Mouse (Mus musculus) frontal cortex, adult 2 months (tissue): ENCODE measurements at regions not wholly inside any gene's neighbourhood (a gene's known extent, or its start where the extent isn't known, plus 50 kb on each side); places are given as distances from the start of the nearest gene placed in this dataset.

Experiments
- DNase-seq, 2 experiments: peaks; one replicate each; pipeline ENCODE4 v3.0.0; 2022; ENCODE audit warnings: low spot score in 1 of 2; ENCODE audit errors: extremely low spot score in 1 of 2

DNA sequence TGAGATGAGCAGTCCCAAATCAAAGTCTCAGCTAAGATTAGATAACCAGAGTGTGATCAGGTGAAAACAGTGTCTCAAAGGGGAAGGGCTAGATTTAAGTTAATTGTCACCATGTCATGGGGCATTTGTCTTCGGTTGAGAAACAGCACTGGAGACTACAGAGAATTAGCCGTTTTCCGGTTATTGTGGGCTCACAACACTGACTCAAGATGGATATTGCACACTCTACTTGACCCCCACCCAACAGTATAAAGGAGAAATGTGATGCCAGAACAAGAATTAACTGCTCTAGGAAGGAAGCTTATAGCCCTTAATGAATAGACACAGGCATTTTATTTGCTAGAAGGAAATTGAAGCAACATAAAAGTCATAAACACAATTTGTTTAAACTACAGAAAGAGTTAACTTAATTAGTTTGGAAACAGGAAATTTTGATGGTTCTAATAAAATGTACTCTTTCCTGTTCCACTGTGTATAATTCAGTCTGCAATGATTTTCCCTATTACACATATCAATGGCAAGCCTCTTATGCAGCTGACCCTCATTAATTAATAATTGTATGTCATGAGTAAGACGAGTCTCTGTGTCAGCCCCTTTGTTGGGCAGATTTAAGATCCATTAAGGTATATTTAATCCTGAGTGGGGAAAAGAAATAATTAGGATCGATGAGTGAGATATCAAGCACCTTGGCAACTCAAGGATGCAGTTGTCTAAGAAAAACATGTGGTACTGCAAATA lies 277.4 kb upstream of the Tmeff2 start:
- DNase-seq: no peak

DNA sequence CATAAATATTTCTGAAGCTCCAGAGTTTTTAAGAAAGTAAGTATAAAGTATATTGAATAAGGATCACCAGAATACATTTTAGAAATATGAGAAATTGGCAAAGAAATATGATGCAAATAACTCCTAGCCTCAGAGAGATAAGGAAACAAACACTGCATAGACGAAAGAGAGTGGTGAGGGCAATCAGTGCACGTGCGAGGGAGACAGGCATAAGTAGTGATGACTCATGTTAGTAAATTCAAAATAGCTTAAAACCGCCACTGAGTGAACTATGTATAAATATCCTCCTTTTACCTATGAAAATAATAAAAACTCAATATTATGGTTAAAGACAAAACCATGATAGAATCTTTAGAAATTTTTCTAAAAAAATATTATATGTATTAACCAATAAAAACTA lies 271.4 kb upstream of the Tmeff2 start:
- no peak for DNase-seq

DNA sequence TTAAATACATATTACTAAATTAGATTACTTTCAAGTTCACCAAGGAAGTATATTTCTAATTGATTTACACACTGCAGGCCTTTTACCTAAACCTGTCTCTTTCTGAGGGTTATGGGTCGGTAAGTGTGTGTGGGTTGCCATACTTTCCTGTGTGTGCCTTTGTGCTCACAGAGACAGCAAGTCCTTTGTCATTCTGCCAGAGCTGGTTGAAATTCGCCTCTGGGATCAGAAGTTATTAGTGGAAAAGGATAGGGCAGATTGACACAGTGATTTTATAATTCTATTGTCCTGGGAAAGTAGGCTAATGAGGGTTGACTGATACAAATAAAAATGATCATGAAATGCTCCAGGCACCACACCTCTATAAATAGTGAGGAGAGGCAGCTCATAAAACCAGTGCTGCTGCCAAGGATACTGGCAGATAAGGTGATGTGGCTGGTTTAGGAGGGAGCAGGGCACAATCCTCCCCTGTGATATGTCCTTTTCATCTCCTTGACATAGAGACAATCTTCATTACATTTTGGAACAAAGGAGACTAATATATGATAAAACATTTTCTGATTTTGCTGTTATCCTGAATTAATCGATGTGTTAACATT lies 270.9 kb upstream of the Tmeff2 start:
- peak in 1 of 2 experiments; percentile 1 for DNase-seq

DNA sequence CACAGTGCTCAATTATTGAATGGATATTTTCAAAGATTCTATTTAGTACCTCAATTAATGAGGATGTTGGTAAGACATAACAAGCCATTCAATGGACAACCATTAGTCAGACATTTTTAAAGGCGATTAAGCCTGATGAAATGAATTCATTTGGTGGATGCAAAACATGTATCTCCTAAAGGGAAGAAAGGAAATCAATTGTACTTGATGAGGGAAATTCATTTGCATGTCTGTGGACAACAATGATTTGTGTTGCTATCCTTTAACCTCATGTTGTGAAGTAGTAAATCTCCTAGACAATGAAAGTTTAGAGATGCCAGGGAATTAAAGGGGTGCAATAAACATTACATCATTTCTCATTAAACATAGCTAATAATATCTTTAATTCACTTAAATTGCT lies 262.5 kb upstream of the Tmeff2 start:
- no peak for DNase-seq

DNA sequence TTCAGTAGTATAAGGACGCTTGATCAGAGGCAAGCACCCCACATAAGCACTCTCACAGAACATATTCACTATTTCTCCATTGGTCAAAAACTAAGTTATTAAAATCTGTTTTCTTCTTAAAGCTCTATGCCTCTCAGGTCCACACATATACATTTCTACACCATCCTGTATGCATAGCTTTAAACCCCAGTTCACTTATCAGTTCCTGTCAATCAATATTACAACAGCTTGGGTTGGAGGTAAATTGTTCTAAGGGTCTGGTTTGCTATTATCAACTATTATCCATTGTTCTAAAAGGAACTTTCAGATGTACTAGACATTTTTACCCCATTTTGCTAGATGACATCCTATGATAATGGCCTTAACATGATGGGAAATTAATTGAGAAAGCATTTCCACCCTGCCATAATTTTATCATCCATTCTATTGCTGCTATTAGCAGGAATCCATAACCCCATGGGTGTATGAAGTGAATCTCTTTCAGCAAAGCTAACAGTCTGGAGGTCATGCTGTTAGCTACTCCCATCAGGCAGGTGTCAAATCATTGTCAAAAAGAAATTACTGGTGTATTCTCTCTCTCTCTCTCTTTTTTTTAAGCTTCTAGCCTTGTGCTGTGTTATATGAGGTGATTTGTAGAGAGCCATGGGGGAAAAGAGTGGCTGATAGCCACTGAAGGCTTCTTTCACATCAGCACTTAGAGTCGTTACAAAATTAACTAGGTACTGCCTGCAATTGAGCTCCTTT lies 253.3 kb upstream of the Tmeff2 start:
- no peak for DNase-seq

DNA sequence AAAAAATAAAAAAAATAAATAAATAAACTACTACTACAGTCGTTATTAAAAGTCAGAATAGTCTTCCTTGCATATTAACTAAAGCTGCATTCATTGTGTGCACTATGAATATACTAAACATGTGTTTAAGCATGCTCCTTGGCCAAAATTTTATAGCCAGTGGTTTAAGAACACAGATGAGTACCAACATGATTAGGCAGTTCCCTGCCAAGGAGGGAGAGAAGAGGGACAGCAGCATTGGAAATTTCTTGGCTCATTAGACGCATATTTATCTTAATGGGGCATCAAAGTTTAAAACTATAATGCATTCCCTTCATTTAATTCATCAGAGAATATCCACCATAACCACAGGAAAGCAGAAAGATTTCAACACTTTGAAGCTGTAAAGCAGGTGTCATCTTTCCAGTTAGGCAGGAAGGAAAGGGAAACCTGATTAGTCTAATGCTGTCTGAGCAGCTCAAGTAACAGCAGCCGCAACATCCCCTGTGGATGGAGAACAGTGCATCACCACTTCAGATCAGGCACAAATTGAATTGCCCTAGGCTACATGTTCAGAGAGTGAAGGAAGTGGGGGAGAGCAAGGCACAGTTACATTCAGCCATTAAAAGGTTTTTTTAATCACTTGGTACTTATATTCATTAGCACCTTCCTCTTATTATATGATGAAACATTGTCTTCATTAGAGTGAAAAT lies 248.3 kb upstream of the Tmeff2 start:
- no peak for DNase-seq

DNA sequence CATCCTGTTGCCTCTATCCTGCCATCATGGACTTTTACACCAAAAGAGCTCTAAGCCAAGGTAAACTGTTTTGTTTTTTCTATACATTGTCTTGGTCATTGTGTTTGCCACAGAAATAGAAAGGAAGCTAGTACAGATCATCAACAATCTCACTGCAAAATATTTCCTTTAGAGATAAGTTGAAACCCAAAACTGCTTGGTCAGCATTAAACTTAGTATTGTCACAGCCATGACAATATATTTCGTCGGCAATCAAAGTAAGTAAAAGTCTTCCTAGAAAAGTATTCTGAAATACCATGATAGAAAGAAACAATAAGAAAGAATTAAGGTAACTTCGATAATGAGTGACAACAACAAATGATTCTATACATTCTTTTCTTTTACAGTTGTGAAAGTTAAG lies 235.3 kb upstream of the Tmeff2 start:
- no peak for DNase-seq

DNA sequence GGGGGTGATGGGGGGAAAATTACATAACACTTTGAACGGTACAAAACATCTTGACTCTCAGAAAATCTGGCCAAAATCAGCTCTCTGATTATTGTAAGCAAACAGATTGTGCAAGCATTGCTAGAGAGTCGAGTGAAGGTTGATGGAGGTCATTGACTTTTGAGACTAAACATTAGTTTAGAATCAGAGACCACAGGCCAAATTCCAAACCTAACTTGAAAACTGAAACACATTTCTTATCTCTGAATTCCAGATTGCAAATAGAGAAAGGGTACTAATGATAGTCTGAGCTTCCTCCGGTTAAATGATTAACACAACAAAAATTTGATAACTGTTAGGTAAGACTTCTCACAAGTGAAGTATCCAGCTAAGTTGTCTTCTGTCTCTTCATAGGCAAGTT lies 217.5 kb upstream of the Tmeff2 start:
- no peak for DNase-seq

DNA sequence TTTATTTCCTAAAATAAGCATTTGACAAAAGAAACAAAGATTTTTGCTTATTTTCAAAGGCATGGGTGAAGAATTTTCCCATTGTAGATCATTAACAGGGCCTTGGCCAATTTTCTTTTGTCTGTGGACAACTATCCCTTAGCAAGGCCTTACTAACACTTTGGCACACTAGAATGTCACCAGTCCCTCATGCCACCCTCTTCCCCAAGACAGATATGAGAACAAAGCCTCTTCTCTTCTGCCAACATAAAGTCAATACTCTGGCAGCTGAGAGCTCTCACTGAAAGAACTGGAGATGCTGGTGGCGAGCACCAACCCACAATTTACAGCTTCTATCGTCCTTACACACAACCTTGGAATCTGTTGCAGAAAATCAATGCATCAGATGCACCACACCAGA lies 215.1 kb upstream of the Tmeff2 start:
- DNase-seq: no peak

DNA sequence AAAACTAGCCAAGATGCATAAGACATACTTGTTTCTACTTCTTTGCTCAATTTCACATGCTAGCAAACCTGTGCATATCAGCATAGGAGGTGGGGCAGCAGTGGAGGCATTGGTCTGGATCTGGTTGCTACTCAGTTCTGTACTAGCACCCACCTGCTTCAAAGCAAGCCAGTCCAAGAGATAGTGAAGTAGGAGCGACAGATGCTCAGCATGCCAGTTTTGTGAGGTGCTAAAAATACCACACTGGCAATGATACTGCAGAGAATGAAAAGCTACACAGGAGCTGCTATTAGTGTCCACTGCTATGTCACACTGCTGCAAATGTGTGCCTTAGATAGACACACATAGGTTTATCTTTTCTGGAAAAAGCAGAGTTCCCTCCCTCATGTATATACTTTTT lies 203.5 kb upstream of the Tmeff2 start:
- peak; percentile 7 to 11 for DNase-seq

DNA sequence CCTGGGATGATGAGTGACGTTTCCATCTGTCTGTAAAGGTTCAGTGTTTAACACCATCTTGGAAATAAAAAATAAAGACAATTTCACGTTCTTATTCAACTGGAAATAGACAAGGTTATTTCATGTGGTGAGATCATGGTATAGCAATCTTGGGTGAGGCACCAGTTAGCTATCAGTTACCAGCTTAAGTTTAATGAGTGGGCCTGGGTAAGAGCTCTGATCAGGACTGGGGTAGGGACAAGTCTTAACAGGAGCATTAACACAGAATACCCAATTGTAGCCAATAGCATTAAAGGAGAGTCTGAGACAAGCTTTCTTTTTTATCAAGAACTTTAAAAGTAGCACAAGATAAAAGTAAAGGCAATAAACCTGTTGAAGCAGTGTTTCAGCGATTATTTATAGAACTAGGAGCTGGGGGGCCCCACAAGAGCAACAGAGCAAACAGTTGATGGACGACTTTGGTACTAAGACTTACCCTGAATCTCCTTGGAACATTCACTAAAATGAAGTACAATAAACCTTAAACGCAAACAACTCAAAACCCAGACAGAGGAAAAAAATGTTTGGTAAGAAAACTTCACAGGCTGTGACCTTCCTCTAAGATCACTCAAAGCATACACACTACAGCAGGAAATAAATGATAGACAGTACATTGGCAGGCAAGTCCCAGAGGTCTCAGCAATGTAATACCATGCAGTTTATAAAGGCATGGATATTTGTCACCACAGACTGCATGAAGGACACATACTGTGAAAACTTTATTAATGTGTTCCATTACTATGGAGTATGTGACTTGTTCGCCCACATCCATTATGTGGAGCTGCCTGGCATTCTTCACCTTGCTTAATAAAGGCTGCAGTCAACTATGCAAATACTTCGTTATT lies 202.9 kb upstream of the Tmeff2 start:
- DNase-seq: no peak

DNA sequence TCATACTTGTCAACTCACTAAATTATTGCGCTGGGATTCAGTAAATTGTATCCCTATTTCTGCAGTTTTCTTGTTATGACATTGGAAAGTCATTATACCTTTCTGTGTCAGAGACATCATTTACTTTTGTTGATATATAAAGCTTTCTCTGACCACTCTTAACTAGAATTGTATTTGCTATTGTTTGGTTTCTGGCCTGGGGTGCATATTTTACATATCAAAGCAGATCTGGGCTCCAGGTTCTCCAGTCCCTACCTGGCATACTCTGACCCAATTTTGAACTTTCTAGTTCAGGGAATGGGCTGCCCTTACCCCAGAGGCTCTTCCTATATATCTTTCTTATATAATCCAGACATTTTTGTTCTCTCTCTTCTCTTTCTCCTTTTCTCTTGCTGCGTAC lies 195.8 kb upstream of the Tmeff2 start:
- DNase-seq: no peak

DNA sequence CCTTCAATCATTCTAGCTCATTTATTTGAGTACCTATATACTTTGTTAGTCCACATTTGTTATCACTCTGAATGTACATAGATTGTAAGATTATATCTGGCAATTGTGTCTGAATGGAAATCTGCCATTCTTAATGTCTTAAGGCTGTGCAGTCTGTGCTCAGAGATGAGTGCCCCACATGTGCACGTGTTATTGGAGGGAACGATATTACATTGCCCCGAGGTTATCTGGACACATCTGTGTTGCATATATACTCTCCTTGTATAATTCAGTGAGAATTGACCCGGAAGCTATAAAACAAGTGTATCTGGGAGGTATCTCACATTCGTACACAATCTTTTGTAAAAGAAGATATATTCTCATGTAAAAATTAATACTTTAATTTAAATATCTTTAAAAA lies 155.4 kb upstream of the Tmeff2 start:
- no peak for DNase-seq

DNA sequence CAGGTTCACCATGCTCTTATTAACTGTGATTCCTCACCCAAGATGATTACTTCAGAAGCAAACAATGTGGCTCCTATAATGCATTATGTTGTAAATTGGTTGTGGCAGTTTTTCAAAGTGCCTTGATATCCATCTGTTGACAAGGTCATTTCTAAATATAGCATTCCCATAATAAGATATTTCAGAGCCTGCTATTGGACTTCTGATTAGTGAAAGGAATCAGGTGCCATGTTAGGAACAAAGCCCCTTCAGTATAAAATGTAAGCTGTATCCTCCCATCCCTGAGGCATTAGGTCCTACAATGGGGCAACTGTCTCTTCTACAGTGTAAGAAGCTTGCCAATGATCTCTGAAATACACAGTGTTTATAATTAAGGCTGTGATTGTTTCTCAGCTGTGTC lies 130.2 kb upstream of the Tmeff2 start:
- no peak for DNase-seq

DNA sequence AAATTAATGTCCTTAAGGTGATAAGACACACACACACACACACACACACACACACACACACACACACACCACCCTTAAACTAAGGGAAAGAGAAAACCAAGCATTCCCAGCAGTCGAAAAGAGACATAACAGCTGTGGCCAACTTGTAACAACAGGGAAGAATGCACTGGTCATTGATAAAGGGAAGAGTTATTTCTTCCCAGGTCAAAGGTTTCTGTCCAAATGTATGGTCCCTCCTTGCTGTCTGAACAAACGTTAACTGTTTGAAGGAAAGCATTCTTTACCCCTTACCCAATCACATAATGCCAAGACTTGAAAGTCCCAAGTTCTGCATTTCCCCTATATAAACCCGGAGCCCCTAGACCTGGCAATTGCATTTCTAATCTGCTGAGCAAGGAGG lies 105.2 kb upstream of the Tmeff2 start:
- no peak for DNase-seq

DNA sequence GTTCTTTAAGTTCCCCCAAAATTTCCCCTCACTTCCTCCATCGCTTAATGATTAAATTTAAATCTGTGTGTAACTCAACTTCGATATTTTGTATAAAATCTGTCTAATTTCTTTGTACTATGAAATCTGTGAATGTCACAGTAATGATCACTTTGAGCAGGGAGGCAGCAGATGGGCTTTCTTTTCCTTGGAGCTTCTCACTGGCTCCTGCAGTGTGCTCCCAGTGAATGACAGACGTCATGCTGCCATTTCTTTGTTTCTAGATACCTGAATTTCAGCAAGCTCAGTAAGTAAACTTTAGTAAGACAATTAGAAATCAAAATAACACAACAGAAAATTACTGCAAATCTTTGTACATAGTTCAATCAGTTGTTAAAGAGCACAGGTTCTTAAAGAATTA lies 102.3 kb upstream of the Tmeff2 start:
- no peak for DNase-seq

DNA sequence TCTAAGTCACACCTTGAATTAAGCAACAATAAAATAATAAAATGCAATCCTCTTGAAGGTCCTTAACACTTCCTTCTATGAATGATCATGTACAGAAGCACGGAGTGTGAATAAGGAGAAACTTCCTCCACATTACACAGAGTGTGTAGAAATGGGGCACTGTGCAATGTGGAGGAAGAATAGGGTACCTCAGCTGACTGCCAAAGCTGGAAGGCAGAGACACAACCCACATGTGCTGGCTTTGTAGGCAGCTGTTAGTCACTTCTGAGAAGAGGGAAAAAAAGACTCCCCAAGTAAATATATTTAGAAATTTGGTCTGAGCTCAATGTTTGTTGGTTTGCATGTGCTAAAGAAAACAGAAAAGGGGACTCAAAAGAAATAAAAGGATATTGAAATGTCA lies 94.1 kb upstream of the Tmeff2 start:
- peak; percentile 12 to 63 for DNase-seq

DNA sequence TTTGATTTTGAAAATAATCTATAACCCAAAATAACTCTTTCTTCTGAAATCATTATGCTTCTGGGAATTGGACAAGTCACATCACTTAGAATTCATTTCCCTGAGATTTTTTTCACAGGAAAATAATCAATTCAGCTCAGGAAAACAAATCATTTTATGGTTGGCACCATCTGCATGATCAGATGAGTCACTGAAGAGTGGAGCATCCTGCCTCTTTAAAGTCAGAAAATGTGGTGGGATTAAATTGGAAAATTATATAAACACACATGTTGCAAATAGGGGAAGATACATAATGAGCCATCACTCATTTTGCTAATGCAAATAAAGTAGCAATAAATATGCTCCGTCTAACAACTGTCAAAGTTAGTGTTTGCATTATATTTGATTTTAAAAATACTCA lies 93.6 kb upstream of the Tmeff2 start:
- peak in 1 of 2 experiments; percentile 25 for DNase-seq

DNA sequence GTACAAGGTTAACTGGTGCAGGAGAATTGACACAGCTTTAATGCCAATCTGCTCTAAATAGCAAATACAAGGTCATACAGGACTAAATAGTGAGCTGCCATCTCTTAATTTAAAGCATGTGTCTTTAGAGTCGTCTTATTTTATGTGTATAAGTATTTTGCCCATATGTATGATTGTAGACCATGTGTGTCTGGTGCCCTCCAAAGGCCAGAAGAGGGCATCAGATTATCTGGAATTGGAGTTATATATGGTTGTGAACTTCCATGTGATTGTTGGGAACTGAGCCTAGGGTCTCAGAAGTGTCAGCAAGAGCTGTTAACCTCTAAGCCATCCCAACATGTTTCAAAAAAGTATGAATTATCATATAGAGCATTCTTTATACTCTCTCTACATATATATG lies 68.8 kb upstream of the Tmeff2 start:
- DNase-seq: no peak

DNA sequence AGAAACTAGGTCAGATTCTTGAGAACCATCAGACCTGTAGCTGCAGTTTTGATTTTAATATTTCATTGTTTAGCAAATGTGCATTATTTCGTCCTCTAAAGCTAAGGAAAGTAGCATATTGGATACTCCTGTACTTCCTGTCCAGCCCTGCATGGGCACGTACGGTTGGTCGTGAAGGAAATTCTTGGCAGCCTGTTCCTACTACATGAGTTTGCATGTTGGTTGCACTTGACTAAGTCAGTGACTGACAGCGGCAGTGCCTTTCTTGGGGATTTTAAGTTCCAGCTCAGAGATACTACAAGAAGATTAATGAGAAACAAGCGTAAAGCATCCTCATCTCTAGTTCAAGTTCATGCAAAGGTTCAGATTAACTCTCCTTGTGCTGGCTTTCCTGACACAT lies 64.3 kb upstream of the Tmeff2 start:
- DNase-seq: no peak
